Mouse (Mus musculus) adrenal gland, postnatal 36 days (tissue): Measurements from ENCODE around the gene Ppm1h. TPM values are rescaled to one million over a fixed set of nuclear protein-coding genes. Genes with fewer than 3 reads are reported as not detected.
"Not testable (repeated sequence)": the region's sequence is repeated elsewhere in the genome, so short reads cannot be mapped to it uniquely, and the experiment has no call there.

Source experiments
- DNase-seq, 2 experiments: peaks; one replicate each; pipeline ENCODE4 v3.0.0; 2021; ENCODE audit warnings: mixed read lengths in 1 of 2
- total RNA-seq, 2 experiments: library from RNA; stranded (reverse); gene quantifications; 2 replicates each; pipeline ENCODE4 v1.2.3; 2021

Ppm1h gene
- total RNA-seq, 2 experiments from 2014 or later = 17.6 to 35.3 TPM

- no peak for DNase-seq
Observed at GRCm38 (mm10) chr10:122931851-122932550, 253.4 kb downstream of the Ppm1h start.

GRCm38 (mm10) chr10:122933053-122933838 is 254.7 kb downstream of the Ppm1h start:
- no peak for DNase-seq

DNA sequence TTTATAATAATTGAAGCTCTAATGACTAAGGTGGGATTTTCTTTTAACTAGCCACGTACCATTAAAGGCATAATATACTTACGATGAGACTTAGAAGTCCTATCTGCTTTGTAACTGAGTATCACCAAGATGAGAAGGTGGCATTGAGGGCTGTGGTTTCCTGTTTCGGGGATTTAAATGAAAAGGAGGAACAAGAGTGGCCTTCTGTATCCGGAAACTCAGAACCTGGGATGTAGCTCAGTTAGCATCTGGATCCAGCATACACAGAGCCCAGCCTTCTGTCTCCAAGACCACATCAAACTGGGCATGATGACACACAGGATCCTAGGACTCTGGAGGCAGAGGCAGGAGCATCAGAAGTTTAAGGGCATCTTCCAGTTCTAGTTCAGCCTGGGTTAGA is 256.8 kb downstream of the Ppm1h start:
- not testable (repeated sequence) for DNase-seq

DNA sequence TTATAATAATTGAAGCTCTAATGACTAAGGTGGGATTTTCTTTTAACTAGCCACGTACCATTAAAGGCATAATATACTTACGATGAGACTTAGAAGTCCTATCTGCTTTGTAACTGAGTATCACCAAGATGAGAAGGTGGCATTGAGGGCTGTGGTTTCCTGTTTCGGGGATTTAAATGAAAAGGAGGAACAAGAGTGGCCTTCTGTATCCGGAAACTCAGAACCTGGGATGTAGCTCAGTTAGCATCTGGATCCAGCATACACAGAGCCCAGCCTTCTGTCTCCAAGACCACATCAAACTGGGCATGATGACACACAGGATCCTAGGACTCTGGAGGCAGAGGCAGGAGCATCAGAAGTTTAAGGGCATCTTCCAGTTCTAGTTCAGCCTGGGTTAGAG is 258.8 kb downstream of the Ppm1h start:
- DNase-seq = not testable (repeated sequence)

DNA sequence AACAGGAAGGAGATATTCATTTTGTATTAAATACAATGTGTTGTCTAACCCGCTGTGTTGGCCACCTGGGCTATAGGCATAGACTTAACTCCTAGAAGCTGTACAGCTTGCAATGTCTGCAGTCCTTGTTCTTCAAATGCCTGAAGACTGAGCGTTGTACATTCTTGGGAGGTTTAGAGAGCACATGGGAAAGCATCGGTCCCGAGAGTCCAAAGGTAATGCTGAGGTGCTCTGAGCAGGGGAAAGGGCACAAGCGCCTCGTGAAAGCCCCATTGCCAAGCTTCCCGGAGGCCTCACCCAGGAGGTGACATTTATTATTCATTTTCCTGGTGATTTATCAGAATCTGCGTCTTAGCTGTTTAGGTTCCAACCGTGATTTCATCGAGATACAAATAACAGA is 261.0 kb downstream of the Ppm1h start:
- DNase-seq = no peak

GRCm38 (mm10) chr10:122942771-122943170 is 264.2 kb downstream of the Ppm1h start:
- no peak for DNase-seq

GRCm38 (mm10) chr10:122943824-122944223 is 265.3 kb downstream of the Ppm1h start:
- no peak for DNase-seq

DNA sequence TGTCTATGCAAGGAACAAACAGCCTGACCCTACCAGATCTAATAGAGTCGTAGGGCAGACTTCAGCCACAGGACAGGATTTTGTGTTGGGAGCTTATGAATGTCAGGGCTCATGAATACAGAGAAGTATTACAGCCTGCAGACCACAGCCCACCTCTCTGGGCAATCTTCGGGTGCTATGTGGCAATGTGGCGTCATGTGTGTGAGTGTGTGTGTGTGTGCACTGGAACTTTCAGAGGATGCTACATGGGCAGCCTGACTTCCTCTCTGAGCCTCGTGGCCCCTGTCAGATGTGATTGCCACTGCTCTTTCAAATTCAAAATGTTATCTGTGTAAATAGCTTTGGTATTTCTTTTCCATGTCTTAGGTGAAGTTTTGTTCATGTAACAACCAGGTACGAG is 266.3 kb downstream of the Ppm1h start:
- DNase-seq = no peak

DNA sequence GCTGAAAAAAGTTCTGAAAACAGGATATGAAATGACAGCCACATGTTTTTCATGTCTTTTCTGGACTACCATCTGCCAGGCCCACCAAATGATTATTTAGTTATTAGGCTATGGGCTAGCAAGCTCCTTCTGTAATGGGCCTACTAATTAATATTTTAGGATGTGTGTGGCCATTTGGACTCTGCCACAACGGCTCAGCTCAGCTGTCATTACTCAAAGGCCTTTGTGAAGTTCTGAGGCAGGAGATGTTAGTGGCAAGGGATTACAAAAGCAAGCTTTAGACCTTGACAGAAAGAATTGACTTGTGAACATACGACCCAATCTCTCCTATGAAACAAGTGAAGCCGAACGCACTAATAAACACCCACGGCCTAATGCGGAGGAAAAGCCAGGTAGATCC is 272.4 kb downstream of the Ppm1h start:
- no peak for DNase-seq

DNA sequence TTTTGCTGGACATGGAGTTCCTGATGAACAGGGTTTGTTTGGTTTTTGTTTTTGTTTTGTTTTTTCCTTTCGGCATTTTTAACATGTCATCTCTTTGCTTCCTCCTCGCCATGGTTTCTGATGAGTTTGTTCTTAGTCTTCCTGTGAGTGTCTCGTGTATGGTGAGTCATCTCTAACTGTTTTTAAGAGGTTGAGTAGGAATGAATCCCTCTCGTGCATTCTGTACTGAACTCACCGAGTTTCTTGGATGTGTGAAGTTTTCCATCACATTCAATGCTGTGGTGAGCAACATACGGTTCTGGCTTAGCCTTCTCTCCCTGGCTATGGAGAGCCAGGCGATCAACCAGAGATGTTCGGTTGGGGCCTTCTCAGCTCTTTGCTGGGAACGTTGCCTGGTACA is 275.0 kb downstream of the Ppm1h start:
- DNase-seq = no peak

DNA sequence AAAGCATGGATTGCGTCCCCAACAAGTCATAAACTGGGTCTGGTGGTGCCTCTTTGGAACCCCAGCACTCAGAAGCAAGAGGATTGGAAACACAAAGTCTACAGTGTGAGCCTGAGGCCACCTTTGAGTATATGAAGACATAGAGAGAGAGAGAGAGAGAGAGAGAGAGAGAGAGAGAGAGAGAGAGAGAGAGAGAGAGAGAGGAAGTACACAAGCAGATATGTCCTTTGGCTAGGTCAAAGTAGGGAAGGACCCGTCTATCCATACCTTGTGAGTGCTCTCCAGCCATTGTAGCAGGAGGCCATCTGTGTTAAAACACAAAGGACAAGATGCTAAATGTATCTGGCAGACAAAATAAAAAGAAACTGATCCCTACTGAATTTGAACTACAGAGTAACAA is 279.4 kb downstream of the Ppm1h start:
- no peak for DNase-seq

- DNase-seq = no peak
Observed at GRCm38 (mm10) chr10:122958699-122959098, 280.1 kb downstream of the Ppm1h start.

DNA sequence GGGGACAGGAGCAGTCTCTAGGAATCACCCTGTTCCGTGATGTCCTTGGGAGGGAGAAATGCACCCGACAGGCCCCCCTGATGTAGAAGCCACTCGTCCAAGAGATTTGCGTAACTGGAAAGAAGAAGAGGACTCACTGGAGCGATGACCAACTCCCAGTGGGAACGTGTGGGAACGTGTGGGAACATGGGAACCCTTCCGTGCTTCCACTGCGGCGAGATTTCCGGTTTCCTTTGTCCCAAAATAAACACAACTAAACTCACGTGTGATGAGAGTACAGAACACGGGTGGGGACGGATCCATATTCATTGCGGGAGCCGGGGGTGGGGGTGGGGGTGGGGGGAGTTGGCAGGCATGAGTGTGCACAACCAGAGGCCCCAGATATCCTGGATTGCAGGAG is 281.7 kb downstream of the Ppm1h start:
- DNase-seq = no peak

DNA sequence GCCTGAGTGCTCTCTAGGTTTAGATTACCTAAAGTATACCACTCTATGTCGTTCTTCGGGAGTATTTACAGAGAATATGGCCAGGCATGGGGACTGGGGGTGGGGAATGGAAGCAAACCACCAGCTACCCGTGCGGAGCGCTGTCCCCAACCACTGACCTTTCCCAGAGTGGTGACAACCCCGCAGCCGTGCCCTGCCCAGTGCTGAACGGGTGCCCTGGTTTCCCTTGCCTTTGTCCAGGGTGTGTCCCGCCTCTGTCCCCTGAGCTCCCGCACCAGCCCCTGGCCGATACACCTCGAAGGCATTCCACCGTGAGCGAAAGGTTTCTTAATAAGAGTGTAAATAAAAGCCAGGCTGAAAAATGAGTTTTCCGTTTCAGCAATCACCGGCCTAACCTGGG is 282.2 kb downstream of the Ppm1h start:
- no peak for DNase-seq

DNA sequence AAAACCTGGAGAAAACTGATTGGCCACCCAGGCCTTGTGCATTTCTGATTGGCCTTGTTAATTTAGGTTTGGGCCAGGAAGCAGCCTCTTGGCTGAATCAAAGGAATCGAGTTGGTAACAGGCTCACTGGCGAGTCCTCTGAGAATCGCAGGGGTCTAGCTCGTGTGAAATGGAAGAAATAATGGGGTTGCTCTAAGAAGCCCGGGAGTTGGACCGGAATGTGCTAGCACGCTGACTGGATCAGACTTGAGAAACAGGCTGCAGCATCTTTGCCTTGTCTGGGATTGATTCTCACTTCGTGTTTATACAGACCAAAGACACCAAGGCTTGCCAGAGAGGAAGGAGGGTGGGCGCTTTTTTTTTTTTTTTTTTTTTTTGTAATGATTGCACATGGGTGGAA is 282.9 kb downstream of the Ppm1h start:
- no peak for DNase-seq

GRCm38 (mm10) chr10:122962651-122963050 is 284.1 kb downstream of the Ppm1h start:
- DNase-seq = no peak

DNA sequence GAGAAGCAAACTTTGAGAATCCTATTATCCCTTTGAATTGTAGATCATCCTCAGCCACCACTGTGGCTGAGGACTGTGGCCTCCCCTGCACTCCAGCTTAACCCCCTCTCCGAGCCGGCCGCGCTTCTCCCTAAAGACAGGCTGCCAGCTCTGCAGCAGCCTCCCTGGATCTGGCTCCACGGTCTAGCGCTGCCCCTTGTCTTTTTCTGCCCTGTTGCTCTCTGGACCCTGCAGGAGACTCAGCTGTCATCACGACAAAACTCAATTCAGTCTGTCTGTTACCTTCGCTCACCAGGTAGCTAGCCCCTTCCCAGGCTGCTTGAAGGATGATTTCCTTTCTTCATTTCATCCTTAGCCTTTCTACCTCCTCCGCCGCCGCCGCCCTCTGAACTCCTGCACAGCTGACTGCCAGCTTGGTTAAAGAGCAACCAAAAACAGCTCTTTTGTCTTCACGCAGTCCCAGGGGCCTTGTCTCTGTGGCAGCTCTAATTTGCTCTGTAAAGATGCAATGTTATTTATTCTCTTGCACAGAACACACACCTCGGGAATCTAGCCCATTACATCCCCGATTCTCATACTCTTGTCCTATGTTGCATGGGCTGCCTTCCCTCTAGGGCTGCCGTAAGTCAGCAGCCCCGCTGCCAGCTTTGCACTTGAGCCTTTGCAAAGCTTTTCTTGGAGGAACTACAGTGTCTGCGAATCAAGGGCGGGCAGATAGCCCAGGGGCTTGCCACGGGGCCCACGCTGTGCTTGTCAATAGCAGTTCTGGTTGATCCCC is 285.1 kb downstream of the Ppm1h start:
- no peak for DNase-seq

- DNase-seq = no peak
Observed at GRCm38 (mm10) chr10:122964241-122964636, 285.7 kb downstream of the Ppm1h start.

- not testable (repeated sequence) for DNase-seq
Observed at GRCm38 (mm10) chr10:122965650-122966049, 287.1 kb downstream of the Ppm1h start.

GRCm38 (mm10) chr10:122966421-122966820 is 287.9 kb downstream of the Ppm1h start:
- DNase-seq = no peak

DNA sequence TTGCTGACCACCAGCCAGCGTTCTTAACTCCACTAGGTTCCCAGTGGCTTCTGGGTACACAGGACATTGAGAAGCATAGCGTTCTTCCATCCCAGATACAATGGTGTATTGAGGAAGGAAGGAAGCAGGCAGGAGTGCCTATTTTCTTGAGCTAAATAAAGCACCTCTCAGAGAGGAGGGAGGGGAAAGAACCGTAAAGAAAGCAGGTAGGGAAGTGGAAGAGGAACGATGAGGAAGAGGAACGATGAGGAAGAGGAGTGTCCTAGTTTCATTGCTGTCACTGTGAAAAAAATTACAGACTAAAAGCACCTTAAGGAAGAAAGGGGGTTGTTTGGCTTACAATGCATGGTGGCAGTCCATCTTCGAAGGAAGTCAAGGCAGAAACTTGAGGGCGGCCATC is 291.6 kb downstream of the Ppm1h start:
- no peak for DNase-seq

DNA sequence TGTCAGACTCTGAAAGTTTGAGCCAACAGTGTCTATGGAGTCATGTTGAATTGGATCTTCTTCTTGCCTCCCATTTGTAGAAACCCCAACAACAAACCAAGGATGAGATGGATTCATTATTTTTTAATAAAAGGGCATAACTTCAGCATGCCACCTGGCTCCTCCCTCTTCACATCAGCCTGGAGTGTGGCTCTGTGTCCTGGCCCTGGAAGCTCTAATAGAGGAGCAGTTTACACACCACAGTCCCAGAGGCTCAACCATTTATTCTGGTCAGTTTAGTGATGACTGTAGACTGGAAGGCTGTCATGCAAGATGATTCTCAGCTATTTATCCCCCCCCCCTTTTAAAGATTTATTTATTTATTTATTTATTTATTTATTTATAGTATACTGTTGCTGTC is 294.7 kb downstream of the Ppm1h start:
- DNase-seq = no peak

DNA sequence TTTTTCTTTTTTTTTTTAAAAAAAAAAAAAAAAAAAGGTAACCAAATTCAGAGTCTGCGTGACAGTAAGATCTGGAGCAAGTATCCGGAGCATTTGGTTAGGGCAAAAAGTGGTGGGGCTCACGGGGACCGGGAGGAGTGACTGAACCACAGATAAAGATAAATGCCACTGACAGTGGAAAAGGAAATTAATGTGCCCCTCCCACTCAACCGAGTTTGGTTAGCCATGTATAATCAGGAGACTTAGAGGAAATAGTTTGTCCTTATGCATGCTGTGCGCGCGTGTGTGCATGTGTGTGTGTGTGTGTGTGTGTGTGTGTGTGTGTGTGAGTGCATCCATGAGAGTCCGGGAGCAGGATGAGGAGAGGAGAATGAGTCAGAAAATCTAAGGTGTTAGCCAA is 297.5 kb downstream of the Ppm1h start:
- no peak for DNase-seq
